Mouse (Mus musculus) olfactory bulb, adult 2 months (tissue): Measurements from ENCODE around the gene Adk. TPM values are rescaled to one million over a fixed set of nuclear protein-coding genes. Genes with fewer than 3 reads are reported as not detected.

Experiments
- H3K27ac ChIP-seq: fragments of 200-500 bp; 2 replicates; pipeline ENCODE4 v1.5.1; 2012; ENCODE audit warnings: low read depth, low read length; ENCODE audit not compliant: insufficient read depth
- H3K4me1 ChIP-seq: fragments of 200-500 bp; 2 replicates; pipeline ENCODE4 v1.6.1; 2012; ENCODE audit warnings: low read length; ENCODE audit not compliant: control insufficient read depth, insufficient read depth
- H3K4me3 ChIP-seq: fragments of 200-500 bp; 2 replicates; pipeline ENCODE4 v1.5.1; 2012; ENCODE audit warnings: mild to moderate bottlenecking, low read depth, low read length, moderate library complexity; ENCODE audit not compliant: insufficient read depth
- CTCF ChIP-seq: fragments of 200-500 bp; IDR thresholded peaks from 2 replicates; pipeline ENCODE4 v1.5.1; 2012; ENCODE audit warnings: low read depth, mild to moderate bottlenecking, low read length, moderate library complexity; ENCODE audit not compliant: insufficient read depth
- POLR2A ChIP-seq: fragments of 200-500 bp; IDR thresholded peaks from 2 replicates; pipeline ENCODE4 v1.6.1; 2012; ENCODE audit warnings: mild to moderate bottlenecking, low read depth, low read length, moderate library complexity; ENCODE audit not compliant: insufficient read depth
- WGBS: fragments of 180-500 bp; shearing (Covaris S2); methylation state at CpG from one replicate; pipeline ENCODE4 v1.1.7; 2018; 5-methylcytosine and 5-hydroxymethylcytosine counted together
- polyA plus RNA-seq: library from polyadenylated mRNA; stranded (reverse); fragments of >200 nt; gene quantifications from 2 replicates; pipeline ENCODE4 v1.2.4, GENCODE M21; 2012; ENCODE audit warnings: low replicate concordance; ENCODE audit not compliant: missing spikeins, insufficient read depth, insufficient read length

Gene Adk
- polyA plus RNA-seq, 1 experiment = not detected

DNA sequence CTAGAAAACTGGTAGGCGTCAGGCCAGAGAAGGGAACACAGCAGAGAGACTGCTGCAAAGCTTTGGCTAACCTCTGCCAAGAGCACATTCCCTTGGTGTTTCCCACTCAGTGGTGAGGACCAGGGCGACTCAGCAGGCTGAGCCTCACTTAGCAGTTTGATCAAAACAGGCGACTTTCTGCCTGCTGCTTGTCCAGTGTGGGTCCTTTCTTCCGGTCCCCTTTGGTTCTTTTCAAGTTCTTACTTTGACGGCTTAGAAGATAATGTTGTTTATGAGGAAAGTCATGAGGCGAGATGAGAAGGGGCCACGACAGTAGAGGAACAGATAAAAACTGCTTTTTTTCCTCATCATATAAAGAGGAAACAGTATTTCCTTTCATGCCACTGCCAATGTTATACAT is 49.2 kb downstream of the Adk start:
- 63% methylated on average over 7 of the region's 7 CpGs for WGBS

DNA sequence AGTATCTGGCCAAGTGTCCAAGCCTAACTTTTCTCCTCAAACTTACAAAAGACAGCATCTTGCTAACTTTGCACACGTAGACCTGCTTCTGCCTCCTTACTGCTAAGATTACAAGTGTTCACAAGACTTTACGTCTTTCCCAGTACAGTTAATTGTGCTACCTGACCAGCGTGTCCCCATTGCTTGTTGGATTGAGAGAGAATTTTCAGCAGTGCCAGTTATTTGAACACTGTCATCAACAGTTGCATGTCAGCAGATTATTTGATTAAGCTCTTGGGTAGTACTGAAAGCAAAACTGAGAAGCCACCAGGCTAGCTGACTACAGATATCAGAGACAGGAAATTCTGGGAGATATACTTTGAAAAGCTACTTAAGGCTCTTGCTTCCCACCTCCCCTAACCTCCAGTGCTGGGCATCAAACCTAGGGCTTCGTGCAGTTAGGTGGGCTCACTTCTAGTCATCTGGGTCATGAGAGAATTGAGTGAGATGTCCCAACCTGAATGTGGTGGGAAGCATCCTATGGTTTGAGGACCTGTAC is 50.4 kb downstream of the Adk start:
- Histone ChIP-seq H3K4me3 (no peak overlapping the region), H3K27ac (no peak overlapping the region), H3K4me1 (peaks cover 9% of the 10 kb centered on the region; the same call in 1 of the 2 replicates)
- TF ChIP-seq CTCF = no peak
- TF ChIP-seq POLR2A = no peak
- 94% methylated on average over 4 of the region's 4 CpGs for WGBS

More for the DNA sequence above, 49.2 kb downstream of the Adk start:
- H3K4me3 ChIP-seq = no peak overlapping the region
- peaks cover 7% of the 10 kb centered on the region; the same call in 1 of the 2 replicates for H3K4me1 ChIP-seq
- H3K27ac ChIP-seq = no peak overlapping the region
- no peak for TF ChIP-seq POLR2A
- TF ChIP-seq CTCF = no peak

DNA sequence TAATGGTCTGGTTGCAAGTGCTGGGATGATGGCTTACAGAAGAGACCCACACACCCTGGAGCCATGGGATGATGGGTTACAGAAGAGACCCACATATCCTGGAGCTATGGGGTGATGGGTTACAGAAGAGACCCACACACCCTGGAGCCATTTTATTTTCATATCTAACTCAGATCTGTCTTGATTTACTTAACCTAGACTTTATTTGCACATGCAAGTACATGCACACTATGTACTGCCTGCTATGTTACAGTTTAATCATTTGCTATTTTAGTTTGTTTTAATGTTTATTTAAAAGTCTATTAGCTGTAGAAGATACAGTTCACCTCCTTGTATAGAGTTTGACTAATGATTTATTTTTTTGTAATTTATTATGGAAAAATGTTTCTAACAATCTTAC is 52.7 kb downstream of the Adk start:
- Histone ChIP-seq H3K27ac (no peak overlapping the region), H3K4me3 (no peak overlapping the region), H3K4me1 (peaks cover 7% of the 10 kb centered on the region; the same call in 1 of the 2 replicates)
- TF ChIP-seq CTCF (no peak), POLR2A (no peak)

DNA sequence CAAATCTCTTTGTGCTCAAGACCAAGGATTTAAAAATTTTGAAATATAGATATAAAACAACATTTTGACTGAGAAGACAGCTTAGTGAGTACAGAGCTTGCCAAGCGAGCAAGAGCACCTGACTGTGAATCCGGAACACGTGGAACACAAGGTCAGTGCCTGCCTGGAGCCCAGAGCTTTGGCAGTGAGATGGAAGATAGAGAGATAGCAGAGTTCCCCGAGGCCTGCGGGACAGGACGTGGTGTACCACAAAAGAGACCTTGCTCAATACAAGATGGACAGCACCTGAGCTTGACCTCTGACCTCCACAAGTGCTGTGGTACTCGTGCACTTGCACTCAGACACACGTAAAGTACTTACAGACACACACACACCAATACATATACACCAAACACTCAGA is 54.2 kb downstream of the Adk start:
- TF ChIP-seq POLR2A (no peak), CTCF (no peak)
- H3K4me1 ChIP-seq = peaks cover 4% of the 10 kb centered on the region; the same call in 1 of the 2 replicates
- H3K27ac ChIP-seq = peak overlapping the region; percentile 51; the same call in 1 of the 2 replicates
- WGBS = 93% methylated on average over 8 of the region's 8 CpGs
- H3K4me3 ChIP-seq = no peak overlapping the region

DNA sequence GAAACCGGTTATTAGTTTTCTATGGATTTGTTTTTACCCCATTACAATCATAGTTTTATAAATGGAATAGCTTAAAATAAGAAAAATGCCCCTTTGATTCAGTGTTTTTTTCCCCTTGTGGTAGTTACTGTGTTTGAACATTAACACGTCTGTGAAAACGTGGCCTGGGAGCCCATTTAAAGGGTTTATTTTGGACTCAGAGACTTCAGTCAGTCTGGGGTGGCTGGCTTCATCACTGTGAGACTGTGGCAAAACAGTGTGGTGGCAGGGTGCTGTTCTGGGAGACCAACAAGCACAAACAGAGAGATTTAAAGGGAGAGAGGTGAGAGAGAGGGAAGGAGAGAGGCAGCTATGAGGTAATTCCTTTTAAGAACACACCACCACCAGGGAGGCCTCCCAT is 55.2 kb downstream of the Adk start:
- H3K27ac ChIP-seq = peak overlapping the region; percentile 29; the same call in 1 of the 2 replicates
- H3K4me1 ChIP-seq = peaks cover 6% of the 10 kb centered on the region; the same call in 1 of the 2 replicates
- H3K4me3 ChIP-seq = no peak overlapping the region
- TF ChIP-seq POLR2A = no peak
- TF ChIP-seq CTCF = no peak
- WGBS = 23% methylated on average over 3 of the region's 3 CpGs

DNA sequence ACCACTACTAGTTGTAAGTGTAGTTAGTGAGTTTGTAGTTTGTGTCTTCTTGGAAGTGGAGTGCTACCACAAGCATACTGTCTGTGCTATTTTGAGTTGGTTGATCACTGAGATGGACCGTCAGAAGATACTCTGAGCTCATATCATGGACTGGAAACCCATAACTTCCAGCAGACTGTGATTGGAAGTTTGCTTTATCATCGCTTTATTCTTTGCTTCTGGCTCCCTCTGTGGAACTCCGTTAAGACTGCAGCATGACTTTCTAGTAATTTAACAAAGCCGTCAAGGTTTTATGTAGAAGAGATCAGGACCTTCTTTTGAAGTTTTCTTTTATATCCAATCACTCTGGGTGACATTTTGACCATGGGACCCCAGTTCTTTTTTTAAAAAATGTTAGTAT is 58.1 kb downstream of the Adk start:
- TF ChIP-seq CTCF = no peak
- TF ChIP-seq POLR2A = no peak

DNA sequence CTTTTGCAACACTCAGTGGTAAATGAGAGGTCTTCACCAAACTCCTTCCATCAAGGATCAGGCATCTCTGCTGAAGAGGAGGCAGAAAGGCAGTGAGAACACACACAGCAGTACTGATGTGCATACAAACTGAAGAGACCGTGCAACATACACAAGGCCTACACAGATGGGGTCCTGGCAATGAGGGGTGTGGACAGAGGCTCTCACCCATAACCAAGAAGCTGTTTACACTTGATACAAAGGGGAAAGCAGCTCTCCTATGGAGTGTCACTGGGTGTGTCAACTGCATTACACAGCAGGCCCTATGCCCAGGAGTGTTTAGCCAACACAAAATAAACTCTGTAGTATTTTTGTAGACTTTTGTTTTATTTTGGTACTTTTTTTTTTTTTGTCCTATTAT is 59.1 kb downstream of the Adk start:
- no peak overlapping the region for H3K4me3 ChIP-seq
- H3K4me1 ChIP-seq = peaks cover 5% of the 10 kb centered on the region; the same call in 1 of the 2 replicates
- TF ChIP-seq CTCF (no peak), POLR2A (no peak)
- WGBS = 86% methylated on average over 1 of the region's 1 CpGs
- no peak overlapping the region for H3K27ac ChIP-seq

More for the DNA sequence above, 58.1 kb downstream of the Adk start:
- WGBS = 66% methylated on average over 4 of the region's 4 CpGs
- H3K4me1 ChIP-seq = peaks cover 6% of the 10 kb centered on the region; the same call in 1 of the 2 replicates
- no peak overlapping the region for H3K27ac ChIP-seq
- H3K4me3 ChIP-seq = no peak overlapping the region

DNA sequence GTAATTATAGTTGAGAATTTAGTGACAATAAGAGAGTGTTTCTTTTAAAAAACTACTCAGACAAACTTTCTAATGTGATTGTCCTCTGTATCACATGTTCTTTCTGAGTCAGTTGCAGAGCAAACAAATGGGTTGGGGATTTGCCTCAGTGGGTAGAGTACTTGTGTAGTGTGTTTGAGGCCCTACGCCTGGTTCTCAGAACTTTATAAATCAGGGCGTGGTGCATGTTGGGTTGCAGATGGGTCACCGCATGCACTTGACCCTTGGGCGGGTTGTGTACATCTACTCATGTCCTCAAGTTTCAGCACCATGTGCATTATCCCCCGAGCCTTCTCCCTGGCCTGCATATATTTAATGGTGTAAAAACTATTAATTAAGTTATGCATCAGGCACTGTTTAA is 59.8 kb downstream of the Adk start:
- WGBS = 93% methylated on average over 5 of the region's 5 CpGs
- Histone ChIP-seq H3K4me1 (0 out of 2 replicates have a peak, but pooled peaks cover 2% of the 10 kb centered on the region), H3K4me3 (no peak overlapping the region), H3K27ac (no peak overlapping the region)
- TF ChIP-seq CTCF (no peak), POLR2A (no peak)

DNA sequence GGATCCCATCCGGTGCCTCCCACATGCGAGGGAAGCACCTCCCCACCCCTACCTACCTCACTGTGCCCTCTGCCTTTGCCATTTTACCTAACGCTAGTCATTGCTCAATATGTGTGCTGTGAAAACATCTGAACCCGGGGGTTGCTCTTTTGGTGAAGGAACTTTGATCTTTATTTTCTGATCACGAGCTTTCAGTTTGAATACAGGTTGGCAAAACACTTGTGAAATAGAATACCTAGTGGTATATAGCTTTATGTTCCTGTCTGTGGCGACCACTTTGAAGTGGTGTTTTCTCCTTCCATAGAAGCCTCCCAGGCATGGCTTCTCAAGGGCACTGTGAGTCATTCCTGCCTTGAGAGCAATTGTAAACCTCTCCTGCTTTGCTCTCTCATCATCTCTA is 60.4 kb downstream of the Adk start:
- no peak overlapping the region for H3K27ac ChIP-seq
- no peak overlapping the region for H3K4me3 ChIP-seq
- 0 out of 2 replicates have a peak, but pooled peaks cover 2% of the 10 kb centered on the region for H3K4me1 ChIP-seq
- no peak for TF ChIP-seq POLR2A
- no peak for TF ChIP-seq CTCF
- WGBS = 84% methylated on average over 6 of the region's 6 CpGs
